Mouse (Mus musculus) cortical plate, adult 2 months (tissue): Measurements from ENCODE around the gene Nrip1.

Experiments used
- CTCF ChIP-seq: fragments of 200-500 bp; IDR thresholded peaks from 2 replicates; pipeline ENCODE4 v1.5.1; 2011; ENCODE audit warnings: mild to moderate bottlenecking, control low read depth, low read length; ENCODE audit not compliant: insufficient read depth; ENCODE audit errors: extremely low read depth
- POLR2A ChIP-seq: fragments of 200-500 bp; IDR thresholded peaks from 2 replicates; pipeline ENCODE4 v1.6.1; 2011; ENCODE audit warnings: mild to moderate bottlenecking, low read length, control low read depth; ENCODE audit not compliant: insufficient read depth; ENCODE audit errors: extremely low read depth

DNA sequence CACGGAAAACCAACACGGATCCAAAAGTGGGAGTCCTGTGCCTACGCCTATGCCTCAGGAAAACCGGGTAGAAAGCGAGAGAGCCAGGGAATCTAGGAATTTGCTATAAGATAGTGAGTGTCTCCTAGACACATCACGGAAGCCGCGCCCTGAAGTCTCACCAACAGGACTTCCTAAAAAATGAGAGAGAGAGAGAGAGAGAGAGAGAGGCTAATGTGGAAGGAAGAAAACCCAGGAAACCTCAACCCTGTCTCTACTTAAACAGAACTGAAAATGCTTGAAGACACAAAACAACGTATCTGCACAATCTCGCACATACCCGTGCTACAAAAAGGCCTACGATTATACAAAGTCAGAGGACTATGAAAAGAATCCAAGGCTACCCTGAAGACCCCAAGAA is 10.6 kb downstream of the Nrip1 start:
- TF ChIP-seq CTCF = no peak
- no peak for TF ChIP-seq POLR2A
